Mouse (Mus musculus) olfactory bulb, adult 2 months (tissue): ENCODE results near the gene Snx13.

Experiments
- CTCF ChIP-seq: fragments of 200-500 bp; IDR thresholded peaks from 2 replicates; pipeline ENCODE4 v1.5.1; 2012; ENCODE audit warnings: low read depth, mild to moderate bottlenecking, low read length, moderate library complexity; ENCODE audit not compliant: insufficient read depth
- POLR2A ChIP-seq: fragments of 200-500 bp; IDR thresholded peaks from 2 replicates; pipeline ENCODE4 v1.6.1; 2012; ENCODE audit warnings: mild to moderate bottlenecking, low read depth, low read length, moderate library complexity; ENCODE audit not compliant: insufficient read depth

DNA sequence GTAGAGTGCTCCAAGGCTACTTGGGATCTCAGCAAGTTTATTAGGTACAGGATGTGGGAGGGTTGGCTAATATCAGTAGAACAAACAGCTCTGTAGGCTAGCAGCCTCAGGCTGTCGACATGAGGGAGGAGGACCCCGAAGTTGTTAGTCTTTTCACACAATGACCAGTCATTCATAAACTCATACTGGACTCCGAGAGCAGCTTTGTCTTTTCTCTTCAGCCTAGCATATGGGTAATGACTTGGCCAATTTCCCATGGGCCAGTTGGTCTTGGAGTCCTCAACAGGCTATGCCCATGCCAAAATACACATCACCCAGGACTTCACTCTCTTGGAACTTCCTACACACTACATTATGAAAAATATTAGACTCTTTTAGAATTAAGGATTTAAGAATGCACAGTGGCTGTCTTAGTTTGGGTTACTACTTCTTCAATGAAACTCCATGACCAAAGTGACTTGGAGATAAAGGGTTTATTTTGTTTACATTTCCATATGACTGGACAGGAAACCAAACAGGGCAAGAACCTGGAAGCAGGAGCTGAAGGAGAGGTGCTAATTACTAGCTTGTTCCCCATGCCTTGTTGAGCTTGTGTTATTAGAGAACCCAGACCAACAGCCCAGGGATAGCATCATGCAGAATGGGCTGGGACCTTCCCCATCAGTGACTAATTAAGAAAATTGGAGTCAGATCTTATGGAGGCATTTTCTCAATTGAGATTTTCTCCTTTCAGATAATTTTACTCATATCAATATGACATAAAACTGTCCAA, 16.9 kb downstream of the Snx13 start:
- no peak for TF ChIP-seq POLR2A
- no peak for TF ChIP-seq CTCF
